Mouse (Mus musculus) heart, postnatal 0 days (tissue): ENCODE measurements around the gene Hydin.

Experiments
- CTCF ChIP-seq: IDR thresholded peaks from 2 replicates; pipeline ENCODE4 v1.5.1; 2016; ENCODE audit warnings: antibody characterized with exemption, control low read depth, low read depth
- EP300 ChIP-seq: IDR thresholded peaks from 2 replicates; pipeline ENCODE4 v1.6.1; 2016; ENCODE audit warnings: antibody characterized with exemption, low read depth

GRCm38 (mm10) chr8:110626431-110626830, 359.7 kb downstream of the Hydin start:
- no peak for TF ChIP-seq CTCF
- TF ChIP-seq EP300, result no peak
